ENCODE assay signal across 8 mouse cellular contexts in the genomic region with DNA sequence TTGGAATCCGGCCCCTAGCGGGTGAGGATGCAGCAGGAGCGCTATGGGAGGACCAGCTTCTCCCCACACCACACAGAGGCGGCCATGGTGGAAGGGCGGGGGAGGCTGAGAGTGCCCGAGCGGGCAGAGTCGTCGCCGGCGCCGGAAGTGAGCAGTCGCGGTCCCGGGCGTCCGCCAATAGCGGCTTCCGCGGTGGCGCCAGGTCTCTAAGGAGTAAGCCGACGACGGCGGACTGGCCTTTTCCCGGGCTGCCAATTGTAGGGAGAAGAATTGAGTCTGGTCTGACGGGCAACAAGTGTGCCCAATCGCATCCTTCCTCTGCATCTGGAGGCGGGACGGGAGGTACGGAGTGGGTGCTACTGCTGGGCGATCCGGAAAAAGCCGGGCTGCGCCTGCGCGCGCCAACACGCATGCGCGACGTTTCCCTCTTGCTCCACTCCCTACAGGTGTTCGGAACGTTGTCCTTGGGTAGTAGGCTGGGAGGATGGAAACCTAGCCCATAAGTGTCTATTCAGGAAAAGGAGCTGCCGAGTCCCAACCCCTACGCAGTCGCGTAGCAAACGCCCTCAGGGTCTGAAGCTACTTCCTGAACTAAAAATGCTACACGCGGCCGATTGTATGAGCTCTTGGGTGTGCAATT. TPM values are rescaled to one million over a fixed set of nuclear protein-coding genes. Genes with fewer than 3 reads are reported as not detected.
DNase-seq lines count a peak whose midpoint lies in the region; ATAC-seq lines count a peak whose summit lies in the region.

A gene (minus strand): TSS at position 242 of the 640 bp plus-strand sequence.

- peak within 1 kb of the TSS; percentile 84 for H3K4me2 ChIP-seq in lung, embryonic 16.5 days (ENCODE audit: low read depth, low read length)

- peak within 1 kb of the TSS; percentile 61 for H3K4me3 ChIP-seq in lung, embryonic 16.5 days (ENCODE audit: low read length)

- H3K27me3 ChIP-seq in lung, embryonic 16.5 days (ENCODE audit: control insufficient read depth, insufficient read depth, low read depth, low read length), result no peaks in the 10 kb centered on the region

- peaks cover 24% of the 10 kb centered on the region for H3K4me1 ChIP-seq in lung, embryonic 16.5 days (replicated peaks; ENCODE audit: control insufficient read depth, insufficient read depth, low read length)

- peak within 1 kb of the TSS; percentile 85 for H3K9ac ChIP-seq in lung, embryonic 16.5 days (ENCODE audit: low read length)

- peak within 1 kb of the TSS; percentile 96 for H3K27ac ChIP-seq in lung, embryonic 16.5 days (ENCODE audit: low read length)

- peak; percentile 100 for DNase-seq in MEL-GATA-1-ER (ENCODE audit: extremely low read depth, low read depth)
- peak; percentile 100 for DNase-seq in cerebellum, adult 8-10 months
- peak; percentile 99 for DNase-seq in forelimb bud, embryonic 11.5 days (ENCODE audit: low read depth, low spot score)
- peak; percentile 99 for DNase-seq in layer of hippocampus, adult 9-10 months (ENCODE audit: low spot score)
- DNase-seq in ovary, postnatal 10 days (ENCODE audit: low spot score), result peak; percentile 99
- peak; percentile 97 to 99 for DNase-seq in thymus, postnatal 10 days (ENCODE audit: low spot score in 2 of 2)

- WGBS in lung, embryonic 16.5 days, result under 1% methylated on average over 52 of the region's 52 CpGs

- no peaks in the 10 kb centered on the region for H3K9me3 ChIP-seq in lung, embryonic 16.5 days (ENCODE audit: control insufficient read depth, low read length)

- ATAC-seq in hematopoietic stem cell, adult 5-6 weeks (replicated peaks in 1 of 2; ENCODE audit: insufficient read depth in 1 of 2, low FRiP score in 2 of 2, low TSS enrichment in 1 of 2, low read depth in 1 of 2, poor library complexity in 2 of 2, severe bottlenecking in 2 of 2), result peak; percentile 99
- peak; percentile 99 for ATAC-seq in lung, embryonic 16.5 days (ENCODE audit: low read depth)

- H3K36me3 ChIP-seq in lung, embryonic 16.5 days (ENCODE audit: control insufficient read depth, insufficient read depth, low read length), result no peaks in the 10 kb centered on the region

RNA-seq across cellular contexts. Expression of the gene that starts here (rescaled TPM):
- 20.9 and 22.6 TPM in 2 replicates for total RNA-seq in hematopoietic stem cell, adult 5-6 weeks (2017)
- polyA plus RNA-seq in lung, embryonic 16.5 days (2015; fragmentation: Nextera tagmentation; extraction: Ambion mirVana), result 28.7 and 28.8 TPM in 2 replicates

Comparison
In these comparisons a context has a peak if more than half of its experiments do, and no peak if none do; other contexts are left out.
1. Peak in every context shown above with its lines: DNase-seq, ATAC-seq, H3K4me3 ChIP-seq and H3K27ac ChIP-seq.